In genomic region chr17:46644152-46644805, GRCm38 (mm10) we compare ENCODE assay signal across 7 mouse cellular contexts. TPM values are rescaled to one million over a fixed set of nuclear protein-coding genes. Genes with fewer than 3 reads are reported as not detected.
DNase-seq lines count a peak whose midpoint lies in the region; ATAC-seq and TF ChIP-seq lines count a peak whose summit lies in the region.

No protein-coding gene starts in this region.

- no peaks in the 10 kb centered on the region for H3K27me3 ChIP-seq in lung, postnatal 0 days (replicated peaks; ENCODE audit: insufficient read depth, low read length)
- no peaks in the 10 kb centered on the region for H3K27me3 ChIP-seq in heart, embryonic 16.5 days (ENCODE audit: control insufficient read depth, insufficient read depth, low read length)
- H3K27me3 ChIP-seq in liver, embryonic 13.5 days, result no peaks in the 10 kb centered on the region

- ATAC-seq in lung, postnatal 0 days, result no peak
- ATAC-seq in heart, embryonic 16.5 days (replicated peaks; ENCODE audit: extremely low read depth, insufficient read depth, low FRiP score), result no peak
- no peak for ATAC-seq in liver, embryonic 13.5 days (ENCODE audit: low read depth)

- peak overlapping the region; percentile 89 for H3K4me2 ChIP-seq in lung, postnatal 0 days (replicated peaks; ENCODE audit: low read depth, low read length)
- peak overlapping the region; percentile 81 for H3K4me2 ChIP-seq in heart, embryonic 16.5 days (ENCODE audit: low read depth, low read length)
- peak overlapping the region; percentile 97 for H3K4me2 ChIP-seq in liver, embryonic 13.5 days

- no peaks in the 10 kb centered on the region for H3K9me3 ChIP-seq in lung, postnatal 0 days (ENCODE audit: low read length)
- no peaks in the 10 kb centered on the region for H3K9me3 ChIP-seq in heart, embryonic 16.5 days (replicated peaks; ENCODE audit: control insufficient read depth, low read length)
- no peaks in the 10 kb centered on the region for H3K9me3 ChIP-seq in liver, embryonic 13.5 days (replicated peaks)

- 0 out of 2 replicates have a peak, but pooled peaks cover 7% of the 10 kb centered on the region for H3K36me3 ChIP-seq in lung, postnatal 0 days (ENCODE audit: insufficient read depth, low read length)
- peaks cover 18% of the 10 kb centered on the region; the same call in 1 of the 2 replicates for H3K36me3 ChIP-seq in heart, embryonic 16.5 days (ENCODE audit: control insufficient read depth, insufficient read depth)
- peaks cover 15% of the 10 kb centered on the region for H3K36me3 ChIP-seq in liver, embryonic 13.5 days

- WGBS in lung, postnatal 0 days, result 84% methylated on average over 12 of the region's 12 CpGs
- WGBS in heart, embryonic 16.5 days, result 86% methylated on average over 12 of the region's 12 CpGs
- 77% methylated on average over 12 of the region's 12 CpGs for WGBS in liver, embryonic 13.5 days (ENCODE audit: insufficient replicate concordance)

- H3K27ac ChIP-seq in lung, postnatal 0 days (ENCODE audit: low read length), result peak overlapping the region; percentile 96
- no peak overlapping the region for H3K27ac ChIP-seq in heart, embryonic 16.5 days (ENCODE audit: low read length)
- no peak overlapping the region for H3K27ac ChIP-seq in liver, embryonic 13.5 days

- no peak for TF ChIP-seq EP300 in lung, postnatal 0 days (IDR thresholded peaks at IDR 0.05)

- TF ChIP-seq CTCF in lung, postnatal 0 days (IDR thresholded peaks at IDR 0.05), result no peak

- peak overlapping the region; percentile 83 for H3K4me3 ChIP-seq in lung, postnatal 0 days (ENCODE audit: low read depth, low read length)
- H3K4me3 ChIP-seq in heart, embryonic 16.5 days (ENCODE audit: low read length), result peak overlapping the region; percentile 74; the same call in 1 of the 2 replicates
- peak overlapping the region; percentile 81 for H3K4me3 ChIP-seq in liver, embryonic 13.5 days (replicated peaks)

- peaks cover 17% of the 10 kb centered on the region for H3K4me1 ChIP-seq in lung, postnatal 0 days (ENCODE audit: insufficient read depth, low read depth, low read length)
- peaks cover 17% of the 10 kb centered on the region for H3K4me1 ChIP-seq in heart, embryonic 16.5 days (ENCODE audit: control insufficient read depth, insufficient read depth, low read length)
- peaks cover 34% of the 10 kb centered on the region for H3K4me1 ChIP-seq in liver, embryonic 13.5 days (replicated peaks)

- no peak overlapping the region; the same call in 1 of the 2 replicates for H3K9ac ChIP-seq in lung, postnatal 0 days (replicated peaks; ENCODE audit: low read depth)
- H3K9ac ChIP-seq in heart, embryonic 16.5 days (ENCODE audit: low read length), result peak overlapping the region; percentile 39; the same call in 1 of the 2 replicates
- H3K9ac ChIP-seq in liver, embryonic 13.5 days, result no peak overlapping the region

- no peak for DNase-seq in lung, postnatal 0 days (ENCODE audit: low spot score)
- DNase-seq in lung, postnatal 10 days, result no peak
- no peak for DNase-seq in liver, embryonic 13.5 days
- peak; percentile 43 for DNase-seq in testis, postnatal 10 days (ENCODE audit: low spot score)
- DNase-seq in B cell, adult 2 months, result no peak
- DNase-seq in thymus, postnatal 36 days, result no peak

RNA-seq across cellular contexts. Expression of gene Klc4, which starts 1.5 kb away (rescaled TPM):
- polyA plus RNA-seq in lung, postnatal 0 days (2015; fragmentation: Nextera tagmentation; extraction: Ambion mirVana), result 36.5 and 38.4 TPM in 2 replicates
- polyA plus RNA-seq in heart, embryonic 16.5 days (2015; fragmentation: Nextera tagmentation; extraction: Ambion mirVana), result 25.7 and 29.0 TPM in 2 replicates
- 5.8 TPM in 2 replicates for polyA plus RNA-seq in liver, embryonic 13.5 days (2015; fragmentation: Nextera tagmentation; extraction: Ambion mirVana)

RNA-seq across cellular contexts. Expression of gene Mrpl2, which starts 1.8 kb away (rescaled TPM):
- polyA plus RNA-seq in lung, postnatal 0 days (2015; fragmentation: Nextera tagmentation; extraction: Ambion mirVana), result 69.2 and 88.6 TPM in 2 replicates
- 117 and 119 TPM in 2 replicates for polyA plus RNA-seq in heart, embryonic 16.5 days (2015; fragmentation: Nextera tagmentation; extraction: Ambion mirVana)
- polyA plus RNA-seq in liver, embryonic 13.5 days (2015; fragmentation: Nextera tagmentation; extraction: Ambion mirVana), result 91.5 and 97.5 TPM in 2 replicates

RNA-seq across cellular contexts. Expression of gene Cul7, which starts 5.9 kb away (rescaled TPM):
- 21.8 and 22.1 TPM in 2 replicates for polyA plus RNA-seq in lung, postnatal 0 days (2015; fragmentation: Nextera tagmentation; extraction: Ambion mirVana)
- 39.8 and 46.0 TPM in 2 replicates for polyA plus RNA-seq in heart, embryonic 16.5 days (2015; fragmentation: Nextera tagmentation; extraction: Ambion mirVana)
- polyA plus RNA-seq in liver, embryonic 13.5 days (2015; fragmentation: Nextera tagmentation; extraction: Ambion mirVana), result 10.9 and 12.4 TPM in 2 replicates

RNA-seq across cellular contexts. Expression of gene Ptk7, which starts 15.0 kb away (rescaled TPM):
- polyA plus RNA-seq in lung, postnatal 0 days (2015; fragmentation: Nextera tagmentation; extraction: Ambion mirVana), result 73.2 and 75.8 TPM in 2 replicates
- polyA plus RNA-seq in heart, embryonic 16.5 days (2015; fragmentation: Nextera tagmentation; extraction: Ambion mirVana), result 37.6 and 46.0 TPM in 2 replicates
- 8.0 and 9.1 TPM in 2 replicates for polyA plus RNA-seq in liver, embryonic 13.5 days (2015; fragmentation: Nextera tagmentation; extraction: Ambion mirVana)

RNA-seq across cellular contexts. Expression of gene Rrp36, which starts 29.9 kb away (rescaled TPM):
- 35.2 and 38.5 TPM in 2 replicates for polyA plus RNA-seq in lung, postnatal 0 days (2015; fragmentation: Nextera tagmentation; extraction: Ambion mirVana)
- 39.0 and 39.7 TPM in 2 replicates for polyA plus RNA-seq in heart, embryonic 16.5 days (2015; fragmentation: Nextera tagmentation; extraction: Ambion mirVana)
- 31.7 and 31.9 TPM in 2 replicates for polyA plus RNA-seq in liver, embryonic 13.5 days (2015; fragmentation: Nextera tagmentation; extraction: Ambion mirVana)
